Mouse (Mus musculus) limb, embryonic 14.5 days (tissue): ENCODE results near the gene Arhgef25. TPM values are rescaled to one million over a fixed set of nuclear protein-coding genes. Genes with fewer than 3 reads are reported as not detected.
"Not testable (repeated sequence)": the region's sequence is repeated elsewhere in the genome, so short reads cannot be mapped to it uniquely, and the experiment has no call there.

Source experiments
- ATAC-seq: fragments of 200-750 bp; cut with Nextera tagmentation; 2 replicates; pipeline ENCODE4 v1.8.0; 2017; ENCODE audit warnings: low read depth, moderate number of reproducible peaks, moderate TSS enrichment; ENCODE audit not compliant: low FRiP score
- DNase-seq: peaks from one replicate; pipeline ENCODE4 v3.0.0-alpha.2; 2015; ENCODE audit warnings: low spot score
- H3K27ac ChIP-seq: fragments of 300-500 bp; sonication (generic); replicated peaks from 2 replicates; pipeline ENCODE4 v1.5.1; 2014; ENCODE audit warnings: low read depth, mild to moderate bottlenecking, low read length, moderate library complexity, mixed read lengths
- H3K27me3 ChIP-seq: fragments of 300-500 bp; sonication (generic); 2 replicates; pipeline ENCODE4 v1.6.1; 2014; ENCODE audit warnings: low read length, mixed read lengths; ENCODE audit not compliant: control insufficient read depth, insufficient read depth
- H3K36me3 ChIP-seq: fragments of 300-500 bp; sonication (generic); 2 replicates; pipeline ENCODE4 v1.6.1; 2014; ENCODE audit warnings: mild to moderate bottlenecking, low read length, moderate library complexity, mixed read lengths; ENCODE audit not compliant: control insufficient read depth, insufficient read depth
- H3K4me1 ChIP-seq: fragments of 300-500 bp; sonication (generic); 2 replicates; pipeline ENCODE4 v1.6.1; 2014; ENCODE audit warnings: antibody characterized with exemption, low read length, mixed read lengths; ENCODE audit not compliant: control insufficient read depth, insufficient read depth
- H3K4me2 ChIP-seq: fragments of 300-500 bp; sonication (generic); replicated peaks from 2 replicates; pipeline ENCODE4 v1.6.1; 2014; ENCODE audit warnings: low read depth, mild to moderate bottlenecking, low read length, moderate library complexity; ENCODE audit not compliant: severe bottlenecking
- H3K4me3 ChIP-seq: fragments of 300-500 bp; sonication (generic); replicated peaks from 2 replicates; pipeline ENCODE4 v1.5.1; 2014; ENCODE audit warnings: low read length
- H3K9ac ChIP-seq: fragments of 300-500 bp; sonication (generic); 2 replicates; pipeline ENCODE4 v1.6.1; 2014; ENCODE audit warnings: mild to moderate bottlenecking, low read depth, low read length, moderate library complexity; ENCODE audit not compliant: severe bottlenecking
- H3K9me3 ChIP-seq: fragments of 300-500 bp; sonication (generic); 2 replicates; pipeline ENCODE4 v1.6.1; 2016; ENCODE audit warnings: low read length; ENCODE audit not compliant: control insufficient read depth
- POLR2A ChIP-seq: fragments of 200-500 bp; IDR thresholded peaks from 2 replicates; pipeline ENCODE4 v1.8.0; 2012; ENCODE audit warnings: inconsistent platforms, mild to moderate bottlenecking, moderate library complexity, borderline replicate concordance; ENCODE audit not compliant: insufficient read depth, insufficient read length; ENCODE audit errors: extremely low read depth
- WGBS: fragments of 180-500 bp; shearing (Covaris S2); extraction: QIAGEN DNeasy Blood & Tissue Kit; methylation state at CpG from one replicate; pipeline ENCODE4 v1.1.7; 2014; 5-methylcytosine and 5-hydroxymethylcytosine counted together
- polyA plus RNA-seq, 2 experiments: library from polyadenylated mRNA; depleted of rRNA in 1 of 2; stranded (reverse) in 1 of 2; unstranded in 1 of 2; fragments of >200 nt; fragmentation: Nextera tagmentation in 1 of 2; extraction: Ambion mirVana in 1 of 2; gene quantifications; 2 replicates each; pipeline versions ENCODE4 v1.2.1 to v1.2.3; 2012 to 2014

Gene Arhgef25
- polyA plus RNA-seq, 2 experiments, result 86.8 to 228 TPM

GRCm38 (mm10) chr10:127165354-127165653, 24.6 kb downstream of the Arhgef25 start:
- peak overlapping the region; percentile 67 for H3K9ac ChIP-seq
- peak overlapping the region; percentile 99 for H3K4me2 ChIP-seq
- H3K27me3 ChIP-seq, result peaks cover 50% of the 10 kb centered on the region
- no peak overlapping the region for H3K27ac ChIP-seq
- 2% methylated on average over 15 of the region's 42 CpGs for WGBS
- no peak for DNase-seq
- H3K4me1 ChIP-seq, result no peaks in the 10 kb centered on the region; the same call in none of the 2 replicates
- TF ChIP-seq POLR2A, result no peak
- peak; percentile 36; the same call in 1 of the 2 replicates for ATAC-seq
- H3K9me3 ChIP-seq, result no peaks in the 10 kb centered on the region
- H3K4me3 ChIP-seq, result peak overlapping the region; percentile 60
- H3K36me3 ChIP-seq, result no peaks in the 10 kb centered on the region

GRCm38 (mm10) chr10:127164631-127165353, 25.1 kb downstream of the Arhgef25 start, which contains the start of gene B4galnt1:
B4galnt1 (plus strand) TSS chr10:127165225.
- Histone ChIP-seq H3K36me3 (no peaks in the 10 kb centered on the region), H3K9me3 (no peaks in the 10 kb centered on the region), H3K27me3 (peaks cover 45% of the 10 kb centered on the region), H3K9ac (peak within 1 kb of the TSS; percentile 67), H3K4me2 (peak within 1 kb of the TSS; percentile 99), H3K4me3 (peak within 1 kb of the TSS; percentile 60), H3K27ac (no peak within 1 kb of the TSS), H3K4me1 (no peaks in the 10 kb centered on the region; the same call in none of the 2 replicates)
- DNase-seq (peak; percentile 73), ATAC-seq (peak; percentile 89)
- no peak for TF ChIP-seq POLR2A
- WGBS, result 3% methylated on average over 46 of the region's 52 CpGs

- H3K27ac ChIP-seq, result no peak overlapping the region
- H3K9ac ChIP-seq, result no peak overlapping the region
- DNase-seq, result no peak
- WGBS, result 93% methylated on average over 4 of the region's 4 CpGs
- no peaks in the 10 kb centered on the region for H3K36me3 ChIP-seq
- no peak overlapping the region for H3K4me3 ChIP-seq
- no peaks in the 10 kb centered on the region for H3K9me3 ChIP-seq
- no peak for ATAC-seq
- peaks cover 39% of the 10 kb centered on the region for H3K27me3 ChIP-seq
- TF ChIP-seq POLR2A, result no peak
- no peak overlapping the region for H3K4me2 ChIP-seq
- no peaks in the 10 kb centered on the region; the same call in none of the 2 replicates for H3K4me1 ChIP-seq
These were observed 25.7 kb downstream of the Arhgef25 start for GRCm38 (mm10) chr10:127164190-127164589.

- not testable (repeated sequence) for DNase-seq, H3K9ac ChIP-seq, H3K9me3 ChIP-seq, H3K4me3 ChIP-seq, H3K4me2 ChIP-seq, H3K36me3 ChIP-seq, H3K27ac ChIP-seq, ATAC-seq, H3K4me1 ChIP-seq
- peaks cover 30% of the 10 kb centered on the region for H3K27me3 ChIP-seq
- WGBS, result 37% methylated on average over 7 of the region's 7 CpGs
These were observed 27.1 kb downstream of the Arhgef25 start for GRCm38 (mm10) chr10:127162771-127163261.

GRCm38 (mm10) chr10:127160728-127161127, 29.2 kb downstream of the Arhgef25 start:
- Histone ChIP-seq H3K9me3 (no peaks in the 10 kb centered on the region), H3K27ac (no peak overlapping the region), H3K36me3 (no peaks in the 10 kb centered on the region), H3K4me3 (no peak overlapping the region), H3K4me1 (no peaks in the 10 kb centered on the region; the same call in none of the 2 replicates), H3K4me2 (no peak overlapping the region), H3K27me3 (peaks cover 9% of the 10 kb centered on the region; the same call in 1 of the 2 replicates), H3K9ac (no peak overlapping the region)
- no peak for DNase-seq
- 76% methylated on average over 3 of the region's 3 CpGs for WGBS
- ATAC-seq, result no peak
- TF ChIP-seq POLR2A, result no peak
